Mouse (Mus musculus): ENCODE measurements around the gene Tubd1.
A peak's percentile ranks its signal among the peaks of the same experiment; 100 is the strongest.
"Not testable (repeated sequence)": the region's sequence is repeated elsewhere in the genome, so short reads cannot be mapped to it uniquely, and the experiment has no call there.

Tubd1 gene

DNA sequence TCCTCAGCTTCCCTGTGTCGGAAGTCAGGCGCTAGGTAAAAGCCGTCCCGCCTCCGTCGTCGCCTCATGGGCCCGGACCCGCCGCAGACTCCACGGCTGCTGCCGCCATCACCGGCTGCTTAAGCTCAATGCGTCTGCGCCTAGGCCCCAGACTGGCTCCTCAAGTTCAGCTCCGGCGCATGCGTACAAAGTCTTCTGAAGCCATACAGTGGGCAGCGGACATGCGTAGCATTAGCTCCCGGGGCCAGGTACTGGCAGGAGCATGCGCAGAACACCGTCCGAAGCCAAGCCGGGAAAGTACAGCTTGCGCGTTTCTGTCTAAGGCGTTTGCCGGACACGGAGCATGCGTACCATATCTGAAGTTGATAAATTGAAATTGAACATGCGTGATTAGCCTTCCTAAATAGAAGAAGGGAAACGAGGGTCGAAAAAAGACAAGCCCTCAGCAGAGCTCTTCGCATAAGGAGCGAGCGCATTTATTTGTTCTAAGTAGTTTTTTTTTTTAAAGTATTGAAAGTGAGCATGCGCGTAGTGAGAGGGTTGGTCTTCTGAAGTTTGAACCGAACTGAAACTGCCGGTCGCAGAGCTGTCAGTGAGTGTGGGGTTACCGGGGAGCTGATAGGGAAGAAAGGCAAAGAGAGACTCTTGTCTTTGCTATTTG lies at the start of gene Tubd1, which contains the start of gene Rps6kb1:
Gene Tubd1, plus strand, starts transcription at position 353 of the 661 bp plus-strand sequence.
Gene Rps6kb1, minus strand, starts transcription at position 167 of the 661 bp plus-strand sequence.
- peak; percentile 98 for DNase-seq (ENCODE audit: extremely low spot score, low spot score)

DNA sequence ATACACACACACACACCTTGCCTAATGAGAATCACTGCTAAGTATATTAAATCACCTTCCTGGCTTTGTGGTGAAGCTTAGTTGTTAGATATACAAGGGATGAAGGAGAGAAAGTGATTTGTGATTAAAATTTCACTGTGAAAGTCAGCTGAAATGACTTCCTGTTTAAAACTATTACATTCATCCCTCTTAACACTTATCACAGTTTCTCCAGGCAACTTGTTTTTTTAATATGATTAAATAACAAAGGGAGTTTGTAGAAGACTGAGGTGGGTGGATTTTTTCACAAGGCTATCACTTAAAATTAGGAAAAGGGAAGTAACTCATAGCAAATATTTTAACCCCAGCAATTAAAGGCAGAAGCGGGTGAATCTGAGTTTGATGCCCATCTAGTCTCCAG lies 47.4 kb upstream of the Tubd1 start:
- no peak for DNase-seq (ENCODE audit: extremely low spot score, low spot score)

DNA sequence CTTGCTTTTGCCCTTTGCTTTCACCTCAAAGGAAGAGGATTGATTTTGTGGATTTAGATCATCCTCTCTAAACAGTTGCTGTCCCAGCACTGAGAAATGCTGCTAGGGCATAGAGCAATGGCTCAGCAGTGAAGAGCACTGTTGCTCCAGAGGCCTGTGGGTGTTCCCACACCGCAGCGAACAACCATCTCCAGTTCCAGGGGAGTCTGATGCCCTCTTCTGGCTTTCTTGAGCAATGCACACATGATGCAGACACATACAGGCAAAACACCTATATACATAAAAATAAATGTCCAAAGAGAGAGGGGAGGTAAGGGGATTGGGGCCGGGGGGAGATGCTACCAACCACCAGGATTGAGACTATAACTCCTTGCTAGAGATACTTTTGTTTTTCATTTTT lies 46.9 kb upstream of the Tubd1 start:
- no peak for DNase-seq (ENCODE audit: extremely low spot score, low spot score)

DNA sequence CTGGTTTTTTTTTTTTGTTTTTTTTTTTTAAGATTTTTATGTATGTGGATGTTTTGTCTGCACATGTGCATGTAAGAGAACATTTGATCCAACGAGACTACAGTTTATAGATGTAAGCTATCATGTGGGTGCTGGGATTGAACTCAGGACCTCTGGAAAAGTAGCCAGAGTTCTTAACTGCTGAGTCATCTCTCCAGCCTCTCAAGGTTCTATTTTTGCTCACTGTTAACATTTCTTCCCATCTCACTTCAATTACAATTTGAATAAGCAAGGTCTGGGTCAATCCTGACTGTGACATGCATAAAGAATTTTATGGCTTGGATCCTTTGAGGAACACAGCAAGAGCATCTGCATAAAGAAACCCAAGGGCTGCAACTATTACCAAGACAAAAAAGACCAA lies 44.0 kb upstream of the Tubd1 start:
- no peak for DNase-seq (ENCODE audit: extremely low spot score, low spot score)

DNA sequence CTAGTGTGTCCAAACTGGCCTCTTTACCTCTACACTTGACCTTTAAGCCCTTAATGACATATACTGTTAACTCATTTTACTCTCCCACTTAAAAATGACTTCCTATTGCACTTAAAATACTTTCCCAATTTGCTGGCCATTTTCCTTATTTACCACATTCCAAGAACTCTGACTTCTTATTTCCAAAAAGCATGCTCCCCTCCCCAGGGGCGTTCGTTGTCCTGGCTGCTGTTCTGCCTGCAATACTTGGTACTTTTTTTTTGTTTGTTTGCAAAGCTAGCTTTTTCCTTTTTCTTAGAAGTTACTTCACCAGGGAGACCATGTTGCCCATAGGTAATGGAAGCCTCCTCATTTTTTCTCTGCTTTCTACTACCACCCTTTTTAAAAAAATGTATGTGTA lies 41.7 kb upstream of the Tubd1 start:
- no peak for DNase-seq (ENCODE audit: extremely low spot score, low spot score)

DNA sequence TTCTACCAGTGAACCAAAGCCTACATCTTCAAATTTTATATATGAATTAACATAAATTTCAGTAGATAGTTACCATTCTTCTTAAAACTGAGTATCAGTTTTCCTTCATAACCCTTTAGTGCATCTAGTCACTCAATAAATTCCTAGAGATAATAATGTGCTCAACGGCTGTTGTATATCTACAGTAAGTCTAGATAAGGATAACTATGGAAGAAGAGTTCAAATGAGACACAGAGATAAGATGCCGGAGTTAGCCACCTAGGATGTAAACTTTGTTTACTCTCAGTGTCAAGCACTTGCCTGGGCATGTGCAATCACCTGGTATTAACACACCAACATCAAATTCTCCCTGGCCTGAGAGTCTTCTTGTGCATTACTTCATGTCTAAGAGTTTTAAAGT lies 37.5 kb upstream of the Tubd1 start:
- no peak for DNase-seq (ENCODE audit: extremely low spot score, low spot score)

DNA sequence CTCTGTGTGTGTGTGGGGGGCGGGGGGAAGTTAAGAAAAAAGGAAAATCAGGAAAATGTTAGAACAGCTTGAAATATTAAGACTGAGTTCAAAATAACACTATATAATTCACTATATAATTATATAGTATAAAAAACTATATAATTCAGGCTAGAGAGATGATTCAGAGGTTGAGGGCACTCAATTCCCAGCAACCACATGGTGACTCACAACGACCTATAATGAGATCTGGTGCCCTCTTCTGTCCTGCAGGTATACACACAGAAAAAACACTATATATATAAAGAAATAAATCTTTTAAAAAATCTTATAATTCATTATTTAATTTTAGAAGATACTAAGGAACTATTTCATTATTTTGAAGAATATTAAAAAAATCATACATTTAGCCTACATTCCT lies 36.8 kb upstream of the Tubd1 start:
- no peak for DNase-seq (ENCODE audit: extremely low spot score, low spot score)

DNA sequence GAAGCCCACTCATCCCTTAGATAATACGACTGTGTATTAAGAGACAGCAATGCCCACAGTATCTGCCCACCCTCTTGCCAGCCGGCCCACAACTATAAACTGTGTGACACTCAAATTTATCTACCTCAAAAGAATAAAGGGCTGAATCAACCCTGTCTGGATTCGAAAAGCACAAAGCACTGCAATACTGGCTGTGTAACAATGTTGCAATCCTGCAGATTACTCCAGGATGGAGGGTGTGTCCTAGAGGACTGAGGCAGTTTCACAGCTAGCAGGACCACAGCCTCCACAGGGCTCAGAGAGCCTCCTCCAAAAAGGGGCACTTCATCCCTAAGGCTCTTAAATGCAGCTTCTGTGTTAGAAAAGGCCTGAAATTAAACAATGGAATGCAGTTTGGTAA lies 28.2 kb upstream of the Tubd1 start:
- no peak for DNase-seq (ENCODE audit: extremely low spot score, low spot score)

DNA sequence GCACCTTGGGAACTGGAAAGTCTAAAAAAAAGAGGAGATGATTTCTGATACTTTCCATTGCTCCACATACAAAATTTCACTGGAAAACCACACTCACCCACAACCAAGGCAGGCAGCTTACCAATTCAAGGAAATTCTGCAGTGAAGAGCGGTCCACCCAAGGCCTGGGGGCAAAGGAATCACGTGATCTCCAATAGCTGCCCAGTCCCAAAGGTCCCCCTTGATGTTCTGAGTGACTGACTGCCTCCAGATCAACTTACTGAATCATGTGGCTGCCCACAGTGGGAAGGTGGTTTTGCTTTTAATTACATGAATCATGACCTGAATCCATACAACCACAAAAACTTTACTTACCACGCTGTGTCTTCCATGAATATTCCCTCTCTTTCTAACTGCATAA lies 27.6 kb upstream of the Tubd1 start:
- no peak for DNase-seq (ENCODE audit: extremely low spot score, low spot score)

DNA sequence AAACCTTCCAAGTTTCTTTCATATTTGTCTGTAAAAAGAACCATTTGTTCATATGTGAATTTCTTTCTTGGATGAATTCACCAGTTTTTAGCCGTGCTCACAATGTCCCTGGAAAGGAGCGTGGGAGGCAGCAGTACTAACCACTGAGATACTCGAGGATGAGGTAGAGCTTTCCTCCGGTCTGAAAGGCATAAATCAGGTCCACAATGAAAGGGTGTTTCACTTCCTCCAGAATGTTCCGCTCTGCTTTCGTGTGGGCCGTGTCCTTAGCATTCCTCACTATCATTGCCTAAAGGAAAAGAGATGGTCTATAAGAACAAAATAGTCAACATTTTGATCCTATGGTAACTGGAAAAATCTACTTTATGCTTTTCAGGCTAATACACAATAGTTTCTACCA lies 25.0 kb upstream of the Tubd1 start:
- no peak for DNase-seq (ENCODE audit: extremely low spot score, low spot score)

DNA sequence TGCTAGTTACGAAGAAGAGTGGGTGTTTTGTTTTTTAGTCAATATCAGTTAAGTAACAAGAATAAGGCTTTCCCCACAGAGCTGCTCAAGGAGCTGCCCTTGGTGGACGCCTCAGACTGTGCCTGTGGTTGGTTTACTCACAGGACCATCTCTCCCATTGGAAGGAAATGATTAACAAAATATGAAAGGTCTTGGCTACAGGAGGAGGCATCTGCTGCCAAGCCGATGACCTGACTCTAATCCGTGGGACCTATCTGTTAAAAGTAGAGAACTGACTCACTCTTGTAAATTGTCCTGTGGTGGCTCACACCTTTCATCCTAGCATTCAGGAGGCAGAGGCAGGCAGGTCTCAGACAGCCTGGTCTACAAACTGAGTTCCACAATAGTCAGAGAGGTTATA lies 17.3 kb upstream of the Tubd1 start:
- no peak for DNase-seq (ENCODE audit: extremely low spot score, low spot score)

DNA sequence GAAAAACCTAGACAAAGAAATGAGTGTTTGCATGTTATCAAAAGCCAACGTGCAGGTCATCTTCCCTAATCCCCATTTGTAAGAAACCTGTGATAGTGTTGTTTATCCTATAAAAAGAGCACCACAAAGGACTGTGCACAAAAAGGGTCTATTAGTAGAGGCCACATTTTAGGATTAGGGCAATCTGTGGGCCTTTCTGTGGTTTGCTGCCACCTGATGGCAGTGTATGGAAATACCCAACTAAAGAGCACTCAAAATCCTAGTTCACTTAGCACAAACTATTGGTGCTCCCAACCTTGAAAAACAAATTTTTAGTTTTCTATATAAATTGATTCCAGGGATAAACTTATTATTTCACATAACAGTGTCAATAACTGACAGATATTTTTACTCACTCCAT lies 12.0 kb upstream of the Tubd1 start:
- DNase-seq (ENCODE audit: extremely low spot score, low spot score), result no peak

DNA sequence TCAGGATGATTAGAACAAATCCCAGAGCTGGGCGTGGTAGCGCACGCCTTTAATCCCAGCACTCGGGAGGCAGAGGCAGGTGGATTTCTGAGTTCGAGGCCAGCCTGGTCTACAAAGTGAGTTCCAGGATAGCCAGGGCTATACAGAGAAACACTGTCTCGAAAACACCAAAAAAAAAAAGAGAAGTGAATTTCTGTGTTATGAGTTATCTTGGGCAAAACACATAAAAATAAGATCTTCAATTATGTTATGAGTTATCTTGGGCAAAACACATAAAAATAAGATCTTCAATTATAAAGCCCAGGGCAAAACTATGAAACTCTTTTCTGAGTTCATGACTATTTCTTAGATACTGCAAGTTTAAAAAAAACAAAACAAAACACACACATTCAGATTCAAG lies 11.5 kb upstream of the Tubd1 start:
- DNase-seq (ENCODE audit: extremely low spot score, low spot score), result not testable (repeated sequence)

DNA sequence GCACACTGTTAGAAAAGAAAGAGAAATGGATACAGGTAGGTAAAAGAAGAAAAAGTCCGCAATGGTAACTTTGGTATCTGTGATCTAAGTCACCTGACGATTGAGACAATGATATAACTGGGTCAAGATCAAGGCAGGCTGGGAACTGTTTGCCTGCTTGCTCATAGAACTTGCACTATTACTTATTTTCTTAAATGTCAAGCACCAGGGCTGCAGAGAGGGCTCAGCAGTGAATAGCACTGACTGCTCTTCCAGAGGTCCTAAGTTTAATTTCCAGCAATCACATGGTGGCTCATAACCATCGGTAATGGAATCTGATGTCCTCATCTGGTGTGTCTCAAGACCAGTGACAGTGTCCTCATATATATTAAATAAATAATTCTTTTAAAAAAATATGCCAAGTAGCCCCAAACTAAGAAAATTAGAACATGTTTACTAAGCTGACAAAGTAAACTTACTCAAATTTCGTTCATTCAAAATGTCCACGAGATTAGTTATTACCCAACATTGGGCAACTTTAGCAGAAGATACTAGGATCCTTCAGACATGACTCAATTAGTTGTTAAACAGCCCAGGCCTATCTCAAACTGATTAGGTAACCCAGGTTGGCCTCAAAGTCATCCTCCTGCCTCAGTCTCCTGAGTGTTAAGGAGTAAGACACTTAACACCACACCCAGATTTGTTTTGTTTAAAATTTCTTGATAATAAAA lies 10.4 kb upstream of the Tubd1 start:
- DNase-seq (ENCODE audit: extremely low spot score, low spot score), result no peak

DNA sequence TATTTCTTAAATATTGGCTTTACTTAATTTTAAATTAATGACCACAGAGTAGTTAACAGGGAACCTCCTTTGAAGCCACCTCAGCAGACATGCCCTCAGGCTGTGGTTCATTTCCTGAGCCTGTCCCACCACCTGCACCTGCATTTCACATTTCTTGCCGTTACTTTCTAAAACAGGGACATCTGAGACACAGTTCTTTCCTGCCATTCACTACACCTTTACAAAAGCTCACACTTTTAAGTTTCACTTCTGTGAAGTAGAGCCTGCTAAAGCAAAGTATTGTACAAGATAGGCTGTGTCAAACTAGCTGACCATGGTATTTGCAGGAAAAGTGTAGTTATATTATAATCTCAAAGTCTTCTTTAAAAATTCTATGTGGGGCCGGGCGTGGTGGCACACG lies 6.0 kb upstream of the Tubd1 start:
- DNase-seq (ENCODE audit: extremely low spot score, low spot score), result no peak

DNA sequence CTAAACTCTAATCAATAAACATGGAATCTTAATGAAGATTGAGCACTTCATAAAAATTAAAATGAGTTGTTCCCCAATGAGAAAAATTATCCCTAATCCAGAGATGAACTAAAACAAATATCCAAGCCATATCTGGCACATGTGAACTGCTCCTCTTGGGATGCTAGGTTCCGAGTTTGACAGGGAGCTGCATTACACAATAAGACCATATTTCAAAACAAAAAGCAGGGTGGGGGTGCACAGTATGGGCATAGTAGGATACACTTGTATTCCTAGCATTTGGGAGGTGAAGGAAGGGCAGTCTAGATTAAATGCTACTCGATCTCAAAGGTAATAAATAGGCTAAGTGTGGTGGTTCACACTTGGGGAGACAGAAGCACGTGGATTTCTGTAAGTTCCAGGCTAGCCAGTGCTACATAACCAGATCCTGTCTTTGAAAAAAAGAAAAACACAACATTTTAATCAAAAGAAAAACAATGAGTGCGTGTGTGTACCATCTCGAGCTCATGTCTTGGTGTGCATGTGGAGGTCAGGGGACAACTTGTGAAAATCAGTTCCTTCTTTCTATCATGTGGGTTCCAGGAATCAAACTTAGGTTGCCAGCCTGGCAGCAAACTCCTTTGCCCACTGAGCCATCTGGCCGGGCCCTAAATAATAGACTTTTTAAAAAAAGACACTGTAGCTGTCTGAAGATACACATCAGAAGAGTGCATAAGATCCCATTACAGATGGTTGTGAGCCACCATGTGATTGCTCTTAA lies 4.9 kb upstream of the Tubd1 start:
- no peak for DNase-seq (ENCODE audit: extremely low spot score, low spot score)

DNA sequence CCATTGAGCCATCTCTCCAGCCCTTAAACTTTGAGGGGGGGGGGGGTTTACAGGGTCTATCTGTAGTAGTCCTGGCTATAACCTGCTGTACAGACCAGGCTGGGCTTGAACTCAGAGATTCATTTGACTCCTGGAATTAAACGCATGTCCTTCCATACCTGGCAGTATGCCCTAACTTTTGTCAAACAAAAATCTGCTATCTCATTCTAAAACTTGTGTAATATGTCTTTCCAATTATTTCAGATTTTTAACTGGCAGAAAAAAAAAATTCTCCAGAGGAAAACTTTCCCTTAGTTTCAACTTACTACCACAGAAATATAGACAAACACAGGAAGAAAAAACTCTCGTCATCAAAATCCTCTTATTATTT lies 4.3 kb upstream of the Tubd1 start:
- DNase-seq (ENCODE audit: extremely low spot score, low spot score), result no peak

DNA sequence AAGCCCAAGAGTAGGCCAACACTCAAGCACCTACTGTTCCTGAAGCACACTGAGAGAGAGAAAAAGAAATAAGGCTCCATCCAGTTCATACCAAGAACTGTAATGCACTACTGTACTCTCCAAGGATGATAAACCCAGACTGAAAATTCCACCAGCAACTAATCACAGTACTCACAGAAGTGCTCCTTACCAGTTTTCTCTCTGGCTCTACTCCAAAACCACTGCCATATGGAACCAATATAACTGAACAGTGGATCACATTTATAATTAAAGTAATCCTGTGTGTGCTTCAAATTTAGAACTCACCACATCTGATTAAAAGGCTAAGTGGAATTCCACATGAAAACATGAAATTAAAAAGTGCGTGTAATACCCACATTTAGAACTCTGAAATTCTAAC lies 1.9 kb upstream of the Tubd1 start:
- no peak for DNase-seq (ENCODE audit: extremely low spot score, low spot score)

DNA sequence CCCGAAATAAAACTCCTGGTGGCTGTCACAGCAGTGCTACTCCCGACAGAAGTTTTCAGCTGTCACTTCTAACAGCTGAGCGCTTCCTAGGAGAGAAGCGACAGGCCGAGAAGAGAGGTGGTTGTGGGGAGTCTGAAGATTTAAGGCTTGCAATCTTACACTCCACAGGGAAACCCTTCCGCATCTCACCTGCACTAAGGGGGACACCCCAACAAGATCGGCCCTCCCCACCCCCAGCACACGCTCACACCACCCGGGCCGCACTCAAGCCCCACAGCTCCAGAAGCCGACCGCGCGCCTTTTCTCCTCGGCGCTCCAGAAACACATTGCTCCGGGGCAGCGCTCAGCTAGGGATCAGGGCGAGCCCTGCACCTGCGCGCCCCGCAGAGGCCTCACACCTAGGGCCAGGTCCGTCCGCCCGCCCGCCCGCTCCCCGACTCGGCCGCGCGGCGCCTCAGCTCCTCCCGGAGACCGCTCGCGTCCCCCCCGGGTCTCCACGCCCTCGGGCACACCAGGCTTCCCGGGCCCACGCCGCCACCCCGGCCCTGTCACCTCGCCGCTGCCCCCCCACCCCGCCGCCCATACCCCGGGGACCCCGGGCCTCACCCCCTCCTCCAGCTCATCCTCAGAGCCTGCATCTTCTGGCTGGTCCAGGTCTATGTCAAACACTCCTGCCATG lies 692 bp upstream of the Tubd1 start:
- no peak for DNase-seq (ENCODE audit: extremely low spot score, low spot score)

DNA sequence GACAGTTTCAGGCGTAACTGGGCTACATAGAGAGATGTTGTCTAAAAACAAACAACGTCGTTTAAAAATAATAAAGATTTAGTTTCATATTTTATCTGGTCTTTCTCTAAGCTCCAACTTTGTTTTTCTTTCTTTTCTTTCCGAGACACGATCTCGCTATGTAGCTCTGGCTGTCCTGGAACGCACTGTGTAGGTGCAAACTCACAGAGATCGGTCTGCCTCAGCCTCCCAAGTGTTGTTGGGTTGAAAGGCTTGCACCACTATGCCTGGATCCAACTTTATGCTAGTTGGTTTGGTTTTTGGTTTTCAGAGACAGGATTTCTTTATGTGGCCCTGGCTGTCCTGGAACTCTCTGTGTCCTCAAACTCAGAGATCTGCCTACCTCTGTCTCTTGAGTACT lies 765 bp downstream of the Tubd1 start:
- DNase-seq (ENCODE audit: extremely low spot score, low spot score), result no peak

DNA sequence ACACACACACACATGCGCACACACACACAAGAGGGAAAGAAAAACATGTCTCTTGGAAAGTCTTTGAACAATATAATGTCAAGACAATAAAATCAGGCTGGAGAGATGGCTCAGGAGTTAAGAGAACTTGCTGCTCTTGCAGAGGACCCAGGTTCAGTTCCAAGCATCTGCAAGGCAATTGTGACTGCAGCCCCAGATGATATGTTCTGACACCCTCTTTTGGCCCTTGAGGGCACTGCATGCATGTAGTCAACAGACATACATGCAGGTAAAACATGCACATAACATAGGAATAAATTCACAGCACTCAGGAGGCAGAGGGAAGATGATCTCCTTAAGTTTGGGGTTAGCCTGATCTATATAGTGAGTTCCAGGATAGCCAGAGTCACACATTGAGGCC lies 2.6 kb downstream of the Tubd1 start:
- DNase-seq (ENCODE audit: extremely low spot score, low spot score), result no peak

DNA sequence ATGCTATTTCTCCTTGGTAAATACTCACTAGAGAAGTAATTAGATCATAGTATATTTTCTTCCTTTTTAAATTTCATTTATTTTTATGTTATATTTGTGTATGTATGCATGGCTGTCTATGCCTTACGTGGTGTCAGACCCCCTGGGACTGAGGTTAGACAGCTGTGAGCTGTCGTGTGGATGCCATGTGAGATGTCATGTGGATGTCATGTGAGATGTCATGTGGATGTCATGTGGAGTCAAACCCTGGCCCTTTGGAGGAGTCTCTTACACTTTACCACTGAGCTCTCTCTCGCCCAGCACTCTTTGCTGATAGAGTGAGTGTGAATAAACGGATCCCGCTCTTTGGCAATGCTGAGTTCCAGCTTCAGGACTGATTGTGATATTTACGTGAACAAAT lies 8.7 kb downstream of the Tubd1 start:
- DNase-seq (ENCODE audit: extremely low spot score, low spot score), result no peak

Measured in neural tube, embryonic 10.5 days (tissue).